ENCODE assay signal across 11 mouse cellular contexts in genomic region chr1:74017399-74018172, GRCm38 (mm10).
DNase-seq lines count a peak whose midpoint lies in the region.
"Had no signal": no experiment of that assay in that cellular context is flagged by ENCODE, and none has a peak within 500 bp of the region (broad histone marks: within the 10 kb centered on the region; RNA-seq: fewer than 3 reads in every experiment).

No protein-coding gene starts in this region.

- DNase-seq in ovary, postnatal 36 days (ENCODE audit: low spot score): peak; percentile 29
- no peak for DNase-seq in ovary, postnatal 14 days (ENCODE audit: low spot score)
- DNase-seq in heart, adult 9 months (ENCODE audit: low spot score in 2 of 2): peak; percentile 61 to 78
- DNase-seq in kidney, postnatal 10 days: peak; percentile 42
- peak; percentile 76 to 90 for DNase-seq in lung, postnatal 4 days
- DNase-seq in thymus, postnatal 4 days: no peak
- no peak for DNase-seq in left cerebral cortex, postnatal 25 days (ENCODE audit: low spot score in 2 of 2)
- DNase-seq in urinary bladder, adult 2 months (ENCODE audit: low spot score): no peak
- DNase-seq: liver; right cerebral cortex, postnatal 4 days; thymus, postnatal 14 days had no signal

- intact Hi-C loops in left cerebral cortex, postnatal 25 days (cut with DNase I): no loop called here

Comparison
In these comparisons a context has a peak if more than half of its experiments do, and no peak if none do; other contexts are left out.
1. DNase-seq: peak in ovary, postnatal 36 days (single experiment), heart, adult 9 months (2 of 2), kidney, postnatal 10 days (single experiment) and lung, postnatal 4 days (2 of 2); none in ovary, postnatal 14 days (single experiment), thymus, postnatal 4 days (single experiment), left cerebral cortex, postnatal 25 days (0 of 2) and urinary bladder, adult 2 months (single experiment).